Mouse (Mus musculus): ENCODE measurements around the gene Eepd1. TPM values are rescaled to one million over a fixed set of nuclear protein-coding genes. Genes with fewer than 3 reads are reported as not detected.

Gene Eepd1
- polyA plus RNA-seq, 1 experiment from 2014 or later = 12.3 TPM

- 83% methylated on average over 6 of the region's 6 CpGs for WGBS
- no peak overlapping the region for H3K27ac ChIP-seq (ENCODE audit: low read depth, low read length)
Observed at GRCm38 (mm10) chr9:25555261-25555660, 73.9 kb downstream of the Eepd1 start.

GRCm38 (mm10) chr9:25556008-25556407 lies 74.7 kb downstream of the Eepd1 start:
- 89% methylated on average over 3 of the region's 3 CpGs for WGBS
- H3K9me3 ChIP-seq (ENCODE audit: control insufficient read depth, low read length) = no peaks in the 10 kb centered on the region
- no peak overlapping the region for H3K9ac ChIP-seq (ENCODE audit: low read length)
- H3K27ac ChIP-seq (ENCODE audit: low read depth, low read length) = no peak overlapping the region
- H3K36me3 ChIP-seq (ENCODE audit: control insufficient read depth, insufficient read depth, low read length) = no peaks in the 10 kb centered on the region
- H3K4me3 ChIP-seq (ENCODE audit: low read depth, low read length) = no peak overlapping the region
- no peaks in the 10 kb centered on the region for H3K27me3 ChIP-seq (ENCODE audit: control insufficient read depth, insufficient read depth, low read length)
- ATAC-seq (ENCODE audit: insufficient read depth, low FRiP score, low TSS enrichment) (no peak), DNase-seq (ENCODE audit: low spot score) (no peak)
- no peak overlapping the region for H3K4me2 ChIP-seq (ENCODE audit: low read depth)
- no peaks in the 10 kb centered on the region for H3K4me1 ChIP-seq (ENCODE audit: control insufficient read depth, insufficient read depth, low read length)

More at GRCm38 (mm10) chr9:25555261-25555660, 73.9 kb downstream of the Eepd1 start:
- DNase-seq (ENCODE audit: low spot score) (no peak), ATAC-seq (ENCODE audit: insufficient read depth, low FRiP score, low TSS enrichment) (no peak)
- Histone ChIP-seq H3K27me3 (ENCODE audit: control insufficient read depth, insufficient read depth, low read length) (no peaks in the 10 kb centered on the region), H3K9ac (ENCODE audit: low read length) (no peak overlapping the region), H3K4me3 (ENCODE audit: low read depth, low read length) (no peak overlapping the region), H3K36me3 (ENCODE audit: control insufficient read depth, insufficient read depth, low read length) (no peaks in the 10 kb centered on the region), H3K9me3 (ENCODE audit: control insufficient read depth, low read length) (no peaks in the 10 kb centered on the region), H3K4me2 (ENCODE audit: low read depth) (no peak overlapping the region), H3K4me1 (ENCODE audit: control insufficient read depth, insufficient read depth, low read length) (no peaks in the 10 kb centered on the region)

- H3K36me3 ChIP-seq (ENCODE audit: control insufficient read depth, insufficient read depth, low read length) = no peaks in the 10 kb centered on the region
- no peaks in the 10 kb centered on the region for H3K4me1 ChIP-seq (ENCODE audit: control insufficient read depth, insufficient read depth, low read length)
- 92% methylated on average over 2 of the region's 2 CpGs for WGBS
- no peak overlapping the region for H3K4me3 ChIP-seq (ENCODE audit: low read depth, low read length)
- H3K27me3 ChIP-seq (ENCODE audit: control insufficient read depth, insufficient read depth, low read length) = no peaks in the 10 kb centered on the region
- no peak overlapping the region for H3K9ac ChIP-seq (ENCODE audit: low read length)
- no peaks in the 10 kb centered on the region for H3K9me3 ChIP-seq (ENCODE audit: control insufficient read depth, low read length)
- no peak overlapping the region for H3K27ac ChIP-seq (ENCODE audit: low read depth, low read length)
- no peak overlapping the region for H3K4me2 ChIP-seq (ENCODE audit: low read depth)
- ATAC-seq (ENCODE audit: insufficient read depth, low FRiP score, low TSS enrichment) = no peak
- DNase-seq (ENCODE audit: low spot score) = no peak
Observed at GRCm38 (mm10) chr9:25557378-25557777, 76.0 kb downstream of the Eepd1 start.

- H3K27me3 ChIP-seq (ENCODE audit: control insufficient read depth, insufficient read depth, low read length) = no peaks in the 10 kb centered on the region
- H3K36me3 ChIP-seq (ENCODE audit: control insufficient read depth, insufficient read depth, low read length) = no peaks in the 10 kb centered on the region
- no peak overlapping the region for H3K27ac ChIP-seq (ENCODE audit: low read depth, low read length)
- no peak overlapping the region for H3K9ac ChIP-seq (ENCODE audit: low read length)
- H3K4me2 ChIP-seq (ENCODE audit: low read depth) = no peak overlapping the region
- no peak for ATAC-seq (ENCODE audit: insufficient read depth, low FRiP score, low TSS enrichment)
- whole genome bisulfite sequencing = 89% methylated on average over 3 of the region's 3 CpGs
- H3K9me3 ChIP-seq (ENCODE audit: control insufficient read depth, low read length) = no peaks in the 10 kb centered on the region
- H3K4me1 ChIP-seq (ENCODE audit: control insufficient read depth, insufficient read depth, low read length) = no peaks in the 10 kb centered on the region
- H3K4me3 ChIP-seq (ENCODE audit: low read depth, low read length) = no peak overlapping the region
- DNase-seq (ENCODE audit: low spot score) = no peak
Observed at GRCm38 (mm10) chr9:25558834-25559233, 77.5 kb downstream of the Eepd1 start.

GRCm38 (mm10) chr9:25560016-25560758 lies 78.8 kb downstream of the Eepd1 start:
- H3K4me3 ChIP-seq (ENCODE audit: low read depth, low read length) = no peak overlapping the region
- no peaks in the 10 kb centered on the region for H3K9me3 ChIP-seq (ENCODE audit: control insufficient read depth, low read length)
- no peak for ATAC-seq (ENCODE audit: insufficient read depth, low FRiP score, low TSS enrichment)
- H3K36me3 ChIP-seq (ENCODE audit: control insufficient read depth, insufficient read depth, low read length) = no peaks in the 10 kb centered on the region
- WGBS = 90% methylated on average over 9 of the region's 9 CpGs
- H3K4me2 ChIP-seq (ENCODE audit: low read depth) = no peak overlapping the region
- no peak for DNase-seq (ENCODE audit: low spot score)
- H3K27ac ChIP-seq (ENCODE audit: low read depth, low read length) = no peak overlapping the region
- H3K9ac ChIP-seq (ENCODE audit: low read length) = no peak overlapping the region
- no peaks in the 10 kb centered on the region for H3K4me1 ChIP-seq (ENCODE audit: control insufficient read depth, insufficient read depth, low read length)
- no peaks in the 10 kb centered on the region for H3K27me3 ChIP-seq (ENCODE audit: control insufficient read depth, insufficient read depth, low read length)

- no peak overlapping the region for H3K4me3 ChIP-seq (ENCODE audit: low read depth, low read length)
- H3K27ac ChIP-seq (ENCODE audit: low read depth, low read length) = no peak overlapping the region
- no peak overlapping the region for H3K9ac ChIP-seq (ENCODE audit: low read length)
- H3K36me3 ChIP-seq (ENCODE audit: control insufficient read depth, insufficient read depth, low read length) = no peaks in the 10 kb centered on the region
- H3K4me2 ChIP-seq (ENCODE audit: low read depth) = no peak overlapping the region
- WGBS = 98% methylated on average over 1 of the region's 1 CpGs
- DNase-seq (ENCODE audit: low spot score) = no peak
- H3K9me3 ChIP-seq (ENCODE audit: control insufficient read depth, low read length) = no peaks in the 10 kb centered on the region
- no peaks in the 10 kb centered on the region for H3K27me3 ChIP-seq (ENCODE audit: control insufficient read depth, insufficient read depth, low read length)
- no peaks in the 10 kb centered on the region for H3K4me1 ChIP-seq (ENCODE audit: control insufficient read depth, insufficient read depth, low read length)
- ATAC-seq (ENCODE audit: insufficient read depth, low FRiP score, low TSS enrichment) = no peak
Observed at GRCm38 (mm10) chr9:25561143-25561542, 79.8 kb downstream of the Eepd1 start.

GRCm38 (mm10) chr9:25563806-25564205 lies 82.5 kb downstream of the Eepd1 start:
- Histone ChIP-seq H3K27me3 (ENCODE audit: control insufficient read depth, insufficient read depth, low read length) (no peaks in the 10 kb centered on the region), H3K4me1 (ENCODE audit: control insufficient read depth, insufficient read depth, low read length) (no peaks in the 10 kb centered on the region), H3K4me3 (ENCODE audit: low read depth, low read length) (no peak overlapping the region), H3K9ac (ENCODE audit: low read length) (no peak overlapping the region), H3K27ac (ENCODE audit: low read depth, low read length) (no peak overlapping the region), H3K4me2 (ENCODE audit: low read depth) (no peak overlapping the region), H3K36me3 (ENCODE audit: control insufficient read depth, insufficient read depth, low read length) (no peaks in the 10 kb centered on the region), H3K9me3 (ENCODE audit: control insufficient read depth, low read length) (no peaks in the 10 kb centered on the region)
- 86% methylated on average over 4 of the region's 4 CpGs for WGBS
- ATAC-seq (ENCODE audit: insufficient read depth, low FRiP score, low TSS enrichment) (no peak), DNase-seq (ENCODE audit: low spot score) (no peak)

- Histone ChIP-seq H3K36me3 (ENCODE audit: control insufficient read depth, insufficient read depth, low read length) (no peaks in the 10 kb centered on the region), H3K4me1 (ENCODE audit: control insufficient read depth, insufficient read depth, low read length) (0 out of 2 replicates have a peak, but pooled peaks cover 2% of the 10 kb centered on the region), H3K27me3 (ENCODE audit: control insufficient read depth, insufficient read depth, low read length) (no peaks in the 10 kb centered on the region), H3K4me3 (ENCODE audit: low read depth, low read length) (no peak overlapping the region), H3K4me2 (ENCODE audit: low read depth) (no peak overlapping the region), H3K9me3 (ENCODE audit: control insufficient read depth, low read length) (no peaks in the 10 kb centered on the region), H3K9ac (ENCODE audit: low read length) (no peak overlapping the region), H3K27ac (ENCODE audit: low read depth, low read length) (no peak overlapping the region)
- no peak for ATAC-seq (ENCODE audit: insufficient read depth, low FRiP score, low TSS enrichment)
- WGBS = 81% methylated on average over 5 of the region's 5 CpGs
- no peak for DNase-seq (ENCODE audit: low spot score)
Observed at GRCm38 (mm10) chr9:25567071-25567470, 85.7 kb downstream of the Eepd1 start.

- Histone ChIP-seq H3K27ac (ENCODE audit: low read depth, low read length) (no peak overlapping the region), H3K4me1 (ENCODE audit: control insufficient read depth, insufficient read depth, low read length) (0 out of 2 replicates have a peak, but pooled peaks cover 2% of the 10 kb centered on the region), H3K27me3 (ENCODE audit: control insufficient read depth, insufficient read depth, low read length) (no peaks in the 10 kb centered on the region), H3K4me3 (ENCODE audit: low read depth, low read length) (no peak overlapping the region), H3K9ac (ENCODE audit: low read length) (no peak overlapping the region), H3K4me2 (ENCODE audit: low read depth) (no peak overlapping the region), H3K9me3 (ENCODE audit: control insufficient read depth, low read length) (no peaks in the 10 kb centered on the region), H3K36me3 (ENCODE audit: control insufficient read depth, insufficient read depth, low read length) (no peaks in the 10 kb centered on the region)
- WGBS = 83% methylated on average over 3 of the region's 3 CpGs
- DNase-seq (ENCODE audit: low spot score) = no peak
- ATAC-seq (ENCODE audit: insufficient read depth, low FRiP score, low TSS enrichment) = no peak
Observed at GRCm38 (mm10) chr9:25568783-25569182, 87.4 kb downstream of the Eepd1 start.

Data from neural tube, embryonic 11.5 days (tissue).